Mouse (Mus musculus) CH12.LX (cell line): ENCODE data around the gene Gm3676. TPM values are rescaled to one million over a fixed set of nuclear protein-coding genes. Genes with fewer than 3 reads are reported as not detected.
"Not testable (repeated sequence)": the region's sequence is repeated elsewhere in the genome, so short reads cannot be mapped to it uniquely, and the experiment has no call there.

Experiments used
- DNase-seq: peaks from one replicate; pipeline ENCODE4 v3.0.0-alpha.2; 2013; ENCODE audit errors: extremely low read depth
- H3K27ac ChIP-seq: 2 replicates; pipeline ENCODE4 v1.5.1; 2012; ENCODE audit warnings: low read depth, mild to moderate bottlenecking, control low read depth, moderate library complexity; ENCODE audit not compliant: insufficient read depth
- H3K27me3 ChIP-seq: replicated peaks from 2 replicates; pipeline ENCODE3; 2012; ENCODE audit warnings: inconsistent platforms
- H3K36me3 ChIP-seq, 2 experiments: replicated peaks in 1 of 2; 2 replicates each; pipeline versions ENCODE3 to v1.6.1; 2012; ENCODE audit warnings: inconsistent platforms in 1 of 2, low read length in 1 of 2, mild to moderate bottlenecking in 1 of 2, mixed read lengths in 1 of 2, moderate library complexity in 1 of 2; ENCODE audit not compliant: control insufficient read depth in 1 of 2, insufficient read depth in 1 of 2
- H3K4me1 ChIP-seq, 2 experiments: 2 replicates each; pipeline ENCODE4 v1.6.1; 2012; ENCODE audit warnings: inconsistent platforms in 1 of 2, moderate library complexity in 1 of 2; ENCODE audit not compliant: insufficient read depth in 2 of 2, control insufficient read depth in 1 of 2
- H3K4me2 ChIP-seq: 2 replicates; pipeline ENCODE4 v1.6.1; 2012; ENCODE audit warnings: low read depth, mild to moderate bottlenecking, control low read depth; ENCODE audit not compliant: poor library complexity, insufficient read depth, severe bottlenecking
- H3K4me3 ChIP-seq, 3 experiments: fragments of 150-350 bp in 1 of 3; sonication (generic) in 1 of 3; replicated peaks in 1 of 3; 2 replicates each; pipeline versions ENCODE3 to v1.5.1; 2011 to 2012; ENCODE audit warnings: low read depth in 2 of 3, low read length in 2 of 3, mild to moderate bottlenecking in 2 of 3, moderate library complexity in 2 of 3, control low read depth in 1 of 3, improper control_type of control experiment in 1 of 3, inconsistent platforms in 1 of 3, mixed read lengths in 1 of 3; ENCODE audit not compliant: poor library complexity in 1 of 3
- H3K79me2 ChIP-seq: replicated peaks from 2 replicates; pipeline ENCODE4 v1.6.1; 2012; ENCODE audit warnings: mild to moderate bottlenecking, moderate library complexity; ENCODE audit not compliant: control insufficient read depth, poor library complexity, insufficient read depth, severe bottlenecking; ENCODE audit errors: extremely low read depth
- H3K9ac ChIP-seq: 2 replicates; pipeline ENCODE4 v1.6.1; 2012; ENCODE audit warnings: low read depth, mild to moderate bottlenecking, control low read depth, moderate library complexity; ENCODE audit not compliant: insufficient read depth
- H3K9me3 ChIP-seq: replicated peaks from 2 replicates; pipeline ENCODE3; 2012; ENCODE audit warnings: low read length, inconsistent platforms, mixed read lengths
- dilution Hi-C: fragments of 300-500 bp; cut with MboI; formaldehyde crosslinking; loops from 2 replicates; pipeline ENCODE4 v1.14.3; 2020; ENCODE audit warnings: low sequenced_read_pairs; ENCODE audit not compliant: extremely low pct_unique_long_range_greater_than_20kb, extremely low pct_ligation_motif_present
- in situ Hi-C: fragments of 300-500 bp; cut with MboI; formaldehyde crosslinking; loops from 3 replicates; pipeline ENCODE4 v1.14.3; 2019; ENCODE audit warnings: low sequenced_read_pairs, low pct_ligation_motif_present, low pct_unique_long_range_greater_than_20kb, mixed read lengths
- polyA plus RNA-seq: library from polyadenylated mRNA; unstranded; fragments of >175 nt; gene quantifications from 2 replicates; pipeline ENCODE4 v1.2.1, GENCODE M21; 2012; ENCODE audit warnings: low read depth; ENCODE audit not compliant: insufficient read length
- total RNA-seq, 2 experiments: library from RNA; depleted of rRNA; stranded (reverse); fragments of 300-350 nt in 1 of 2; fragments of >200 nt in 1 of 2; gene quantifications; 2 replicates each; pipeline ENCODE4 v1.2.3; 2012 to 2014

Gm3676 gene
- total and polyA plus RNA-seq, 3 experiments, result not detected

- H3K9ac ChIP-seq, dilution Hi-C loops, DNase-seq: not testable (repeated sequence)
Measured at GRCm38 (mm10) chr14:41600935-41601334, 45.4 kb downstream of the Gm3676 start.

More at GRCm38 (mm10) chr14:41600935-41601334, 45.4 kb downstream of the Gm3676 start:
- H3K27me3 ChIP-seq, H3K4me2 ChIP-seq, in situ Hi-C loops, H3K36me3 ChIP-seq, H3K4me3 ChIP-seq, H3K9me3 ChIP-seq, H3K79me2 ChIP-seq, H3K4me1 ChIP-seq, H3K27ac ChIP-seq: not testable (repeated sequence)

Other genes with a start within 250 kb of the Gm3676 start
- gene Gm6482, start 238.2 kb downstream of the Gm3676 start, total RNA-seq (2012; rRNA removed), result not detected in 2 replicates
- not detected in 2 replicates for gene Gm6482, start 238.2 kb downstream of the Gm3676 start, total RNA-seq (2014; rRNA removed)
- not detected in 2 replicates for gene Gm6482, start 238.2 kb downstream of the Gm3676 start, polyA plus RNA-seq
- gene Gm7954, start 193.0 kb downstream of the Gm3676 start, total RNA-seq (2012; rRNA removed), result not detected in 2 replicates
- not detected in 2 replicates for gene Gm7954, start 193.0 kb downstream of the Gm3676 start, total RNA-seq (2014; rRNA removed)
- gene Gm7954, start 193.0 kb downstream of the Gm3676 start, polyA plus RNA-seq, result not detected in 2 replicates
- not detected in 2 replicates for gene Gm3486, start 157.0 kb downstream of the Gm3676 start, total RNA-seq (2012; rRNA removed)
- not detected in 2 replicates for gene Gm3486, start 157.0 kb downstream of the Gm3676 start, total RNA-seq (2014; rRNA removed)
- gene Gm3486, start 157.0 kb downstream of the Gm3676 start, polyA plus RNA-seq, result not detected in 2 replicates
- gene Gm7970, start 90.9 kb downstream of the Gm3676 start, total RNA-seq (2012; rRNA removed), result not detected in 2 replicates
- not detected in 2 replicates for gene Gm7970, start 90.9 kb downstream of the Gm3676 start, total RNA-seq (2014; rRNA removed)
- gene Gm7970, start 90.9 kb downstream of the Gm3676 start, polyA plus RNA-seq, result not detected in 2 replicates
- gene 1700049E17Rik2, start 73.3 kb downstream of the Gm3676 start, total RNA-seq (2012; rRNA removed), result not detected in 2 replicates
- gene 1700049E17Rik2, start 73.3 kb downstream of the Gm3676 start, total RNA-seq (2014; rRNA removed), result not detected in 2 replicates
- gene 1700049E17Rik2, start 73.3 kb downstream of the Gm3676 start, polyA plus RNA-seq, result not detected in 2 replicates
- not detected in 2 replicates for gene Gm3072, start 21.9 kb downstream of the Gm3676 start, total RNA-seq (2012; rRNA removed)
- gene Gm3072, start 21.9 kb downstream of the Gm3676 start, total RNA-seq (2014; rRNA removed), result not detected in 2 replicates
- gene Gm3072, start 21.9 kb downstream of the Gm3676 start, polyA plus RNA-seq, result not detected in 2 replicates
- not detected in 2 replicates for gene Gm8068, start 55.4 kb upstream of the Gm3676 start, total RNA-seq (2012; rRNA removed)
- gene Gm8068, start 55.4 kb upstream of the Gm3676 start, total RNA-seq (2014; rRNA removed), result not detected in 2 replicates
- not detected in 2 replicates for gene Gm8068, start 55.4 kb upstream of the Gm3676 start, polyA plus RNA-seq
- gene Gm7929, start 104.1 kb upstream of the Gm3676 start, total RNA-seq (2012; rRNA removed), result not detected in 2 replicates
- gene Gm7929, start 104.1 kb upstream of the Gm3676 start, total RNA-seq (2014; rRNA removed), result not detected in 2 replicates
- not detected in 2 replicates for gene Gm7929, start 104.1 kb upstream of the Gm3676 start, polyA plus RNA-seq
- gene Gm47189, start 126.0 kb upstream of the Gm3676 start, total RNA-seq (2012; rRNA removed), result not detected in 2 replicates
- gene Gm47189, start 126.0 kb upstream of the Gm3676 start, total RNA-seq (2014; rRNA removed), result not detected in 2 replicates
- not detected in 2 replicates for gene Gm47189, start 126.0 kb upstream of the Gm3676 start, polyA plus RNA-seq